Mouse (Mus musculus): ENCODE data around the gene Prmt7. TPM values are rescaled to one million over a fixed set of nuclear protein-coding genes. Genes with fewer than 3 reads are reported as not detected.

Gene Prmt7
- 43.8 and 44.7 TPM in 2 replicates for polyA plus RNA-seq (2015; fragmentation: Nextera tagmentation; extraction: Ambion mirVana)

GRCm38 (mm10) chr8:106210821-106211345 lies at the start of gene Prmt7, which contains the start of gene Slc7a6os:
TSS of gene Prmt7 (plus strand) at chr8:106210936.
TSS of gene Slc7a6os (minus strand) at chr8:106210935.
- Histone ChIP-seq H3K27me3 (ENCODE audit: control insufficient read depth, insufficient read depth, low read length) (no peaks in the 10 kb centered on the region), H3K36me3 (ENCODE audit: control insufficient read depth, insufficient read depth, low read length) (peaks cover 6% of the 10 kb centered on the region; the same call in 1 of the 2 replicates), H3K9me3 (replicated peaks; ENCODE audit: control insufficient read depth, low read length) (no peaks in the 10 kb centered on the region), H3K9ac (ENCODE audit: low read length) (peak within 1 kb of the TSS; percentile 95), H3K4me3 (replicated peaks; ENCODE audit: low read length) (peak within 1 kb of the TSS; percentile 96), H3K27ac (ENCODE audit: low read length) (peak within 1 kb of the TSS; percentile 89), H3K4me1 (ENCODE audit: control insufficient read depth, insufficient read depth, low read length) (peaks cover 8% of the 10 kb centered on the region), H3K4me2 (ENCODE audit: low read depth, low read length) (peak within 1 kb of the TSS; percentile 85)
- WGBS = under 1% methylated on average over 52 of the region's 52 CpGs
- ATAC-seq (ENCODE audit: insufficient read depth, low FRiP score) = peak; percentile 99

GRCm38 (mm10) chr8:106163251-106163650 lies 47.5 kb upstream of the Prmt7 start:
- no peak overlapping the region for H3K9ac ChIP-seq (ENCODE audit: low read length)
- H3K36me3 ChIP-seq (ENCODE audit: control insufficient read depth, insufficient read depth, low read length) = peaks cover 11% of the 10 kb centered on the region
- no peak for ATAC-seq (ENCODE audit: insufficient read depth, low FRiP score)
- no peaks in the 10 kb centered on the region for H3K4me1 ChIP-seq (ENCODE audit: control insufficient read depth, insufficient read depth, low read length)
- no peaks in the 10 kb centered on the region for H3K9me3 ChIP-seq (replicated peaks; ENCODE audit: control insufficient read depth, low read length)
- no peak overlapping the region for H3K27ac ChIP-seq (ENCODE audit: low read length)
- WGBS = 89% methylated on average over 9 of the region's 9 CpGs
- no peaks in the 10 kb centered on the region for H3K27me3 ChIP-seq (ENCODE audit: control insufficient read depth, insufficient read depth, low read length)
- H3K4me2 ChIP-seq (ENCODE audit: low read depth, low read length) = no peak overlapping the region
- no peak overlapping the region for H3K4me3 ChIP-seq (replicated peaks; ENCODE audit: low read length)

GRCm38 (mm10) chr8:106165460-106165859 lies 45.3 kb upstream of the Prmt7 start:
- no peaks in the 10 kb centered on the region for H3K27me3 ChIP-seq (ENCODE audit: control insufficient read depth, insufficient read depth, low read length)
- H3K4me2 ChIP-seq (ENCODE audit: low read depth, low read length) = no peak overlapping the region
- H3K27ac ChIP-seq (ENCODE audit: low read length) = no peak overlapping the region
- H3K9me3 ChIP-seq (replicated peaks; ENCODE audit: control insufficient read depth, low read length) = no peaks in the 10 kb centered on the region
- H3K36me3 ChIP-seq (ENCODE audit: control insufficient read depth, insufficient read depth, low read length) = peaks cover 11% of the 10 kb centered on the region
- H3K9ac ChIP-seq (ENCODE audit: low read length) = no peak overlapping the region
- H3K4me3 ChIP-seq (replicated peaks; ENCODE audit: low read length) = no peak overlapping the region
- ATAC-seq (ENCODE audit: insufficient read depth, low FRiP score) = no peak
- peaks cover 3% of the 10 kb centered on the region; the same call in 1 of the 2 replicates for H3K4me1 ChIP-seq (ENCODE audit: control insufficient read depth, insufficient read depth, low read length)
- 45% methylated on average over 4 of the region's 4 CpGs for WGBS

- H3K4me2 ChIP-seq (ENCODE audit: low read depth, low read length) = peak within 1 kb of the TSS; percentile 98
- H3K4me1 ChIP-seq (ENCODE audit: control insufficient read depth, insufficient read depth, low read length) = peaks cover 3% of the 10 kb centered on the region; the same call in 1 of the 2 replicates
- peak within 1 kb of the TSS; percentile 58 for H3K27ac ChIP-seq (ENCODE audit: low read length)
- peak; percentile 84 for ATAC-seq (ENCODE audit: insufficient read depth, low FRiP score)
- no peaks in the 10 kb centered on the region for H3K27me3 ChIP-seq (ENCODE audit: control insufficient read depth, insufficient read depth, low read length)
- WGBS = under 1% methylated on average over 59 of the region's 59 CpGs
- H3K36me3 ChIP-seq (ENCODE audit: control insufficient read depth, insufficient read depth, low read length) = peaks cover 6% of the 10 kb centered on the region; the same call in 1 of the 2 replicates
- peak within 1 kb of the TSS; percentile 86 for H3K9ac ChIP-seq (ENCODE audit: low read length)
- H3K9me3 ChIP-seq (replicated peaks; ENCODE audit: control insufficient read depth, low read length) = no peaks in the 10 kb centered on the region
- peak within 1 kb of the TSS; percentile 81 for H3K4me3 ChIP-seq (replicated peaks; ENCODE audit: low read length)
Measured at GRCm38 (mm10) chr8:106168356-106169016, 42.2 kb upstream of the Prmt7 start, which contains the start of gene Slc7a6. TSS of gene Slc7a6 (plus strand) at chr8:106168857.

GRCm38 (mm10) chr8:106169017-106169933 lies 41.5 kb upstream of the Prmt7 start:
- peak; percentile 75; the same call in 1 of the 2 replicates for ATAC-seq (ENCODE audit: insufficient read depth, low FRiP score)
- Histone ChIP-seq H3K36me3 (ENCODE audit: control insufficient read depth, insufficient read depth, low read length) (0 out of 2 replicates have a peak, but pooled peaks cover under 1% of the 10 kb centered on the region), H3K4me1 (ENCODE audit: control insufficient read depth, insufficient read depth, low read length) (peaks cover 3% of the 10 kb centered on the region; the same call in 1 of the 2 replicates), H3K9ac (ENCODE audit: low read length) (peak overlapping the region; percentile 86), H3K27me3 (ENCODE audit: control insufficient read depth, insufficient read depth, low read length) (no peaks in the 10 kb centered on the region), H3K4me2 (ENCODE audit: low read depth, low read length) (peak overlapping the region; percentile 98), H3K27ac (ENCODE audit: low read length) (peak overlapping the region; percentile 58), H3K9me3 (replicated peaks; ENCODE audit: control insufficient read depth, low read length) (no peaks in the 10 kb centered on the region), H3K4me3 (replicated peaks; ENCODE audit: low read length) (peak overlapping the region; percentile 81)
- WGBS = under 1% methylated on average over 54 of the region's 54 CpGs

- Histone ChIP-seq H3K4me3 (replicated peaks; ENCODE audit: low read length) (peak overlapping the region; percentile 81), H3K4me2 (ENCODE audit: low read depth, low read length) (peak overlapping the region; percentile 98), H3K9me3 (replicated peaks; ENCODE audit: control insufficient read depth, low read length) (no peaks in the 10 kb centered on the region), H3K4me1 (ENCODE audit: control insufficient read depth, insufficient read depth, low read length) (peaks cover 3% of the 10 kb centered on the region; the same call in 1 of the 2 replicates), H3K27me3 (ENCODE audit: control insufficient read depth, insufficient read depth, low read length) (no peaks in the 10 kb centered on the region), H3K27ac (ENCODE audit: low read length) (no peak overlapping the region), H3K9ac (ENCODE audit: low read length) (peak overlapping the region; percentile 86), H3K36me3 (ENCODE audit: control insufficient read depth, insufficient read depth, low read length) (no peaks in the 10 kb centered on the region)
- WGBS = 16% methylated on average over 6 of the region's 6 CpGs
- ATAC-seq (ENCODE audit: insufficient read depth, low FRiP score) = no peak
Measured at GRCm38 (mm10) chr8:106169934-106170480, 40.7 kb upstream of the Prmt7 start.

- Histone ChIP-seq H3K9ac (ENCODE audit: low read length) (no peak overlapping the region), H3K4me3 (replicated peaks; ENCODE audit: low read length) (no peak overlapping the region), H3K4me2 (ENCODE audit: low read depth, low read length) (no peak overlapping the region), H3K36me3 (ENCODE audit: control insufficient read depth, insufficient read depth, low read length) (no peaks in the 10 kb centered on the region), H3K9me3 (replicated peaks; ENCODE audit: control insufficient read depth, low read length) (no peaks in the 10 kb centered on the region), H3K27ac (ENCODE audit: low read length) (no peak overlapping the region), H3K27me3 (ENCODE audit: control insufficient read depth, insufficient read depth, low read length) (no peaks in the 10 kb centered on the region), H3K4me1 (ENCODE audit: control insufficient read depth, insufficient read depth, low read length) (peaks cover 15% of the 10 kb centered on the region)
- ATAC-seq (ENCODE audit: insufficient read depth, low FRiP score) = no peak
- WGBS = 86% methylated on average over 3 of the region's 3 CpGs
Measured at GRCm38 (mm10) chr8:106173566-106173965, 37.2 kb upstream of the Prmt7 start.

- ATAC-seq (ENCODE audit: insufficient read depth, low FRiP score) = no peak
- WGBS = 11% methylated on average over 1 of the region's 1 CpGs
- no peak overlapping the region for H3K4me2 ChIP-seq (ENCODE audit: low read depth, low read length)
- H3K27me3 ChIP-seq (ENCODE audit: control insufficient read depth, insufficient read depth, low read length) = no peaks in the 10 kb centered on the region
- H3K27ac ChIP-seq (ENCODE audit: low read length) = no peak overlapping the region
- no peak overlapping the region for H3K4me3 ChIP-seq (replicated peaks; ENCODE audit: low read length)
- H3K9ac ChIP-seq (ENCODE audit: low read length) = no peak overlapping the region
- no peaks in the 10 kb centered on the region for H3K36me3 ChIP-seq (ENCODE audit: control insufficient read depth, insufficient read depth, low read length)
- H3K9me3 ChIP-seq (replicated peaks; ENCODE audit: control insufficient read depth, low read length) = no peaks in the 10 kb centered on the region
- peaks cover 17% of the 10 kb centered on the region for H3K4me1 ChIP-seq (ENCODE audit: control insufficient read depth, insufficient read depth, low read length)
Measured at GRCm38 (mm10) chr8:106176891-106177290, 33.8 kb upstream of the Prmt7 start.

Data from stomach, embryonic 16.5 days (tissue).